Mouse (Mus musculus) bone marrow, adult 2 months (tissue): Measurements from ENCODE around the gene Parm1.

Experiments
- CTCF ChIP-seq: fragments of 200-500 bp; IDR thresholded peaks from 2 replicates; pipeline ENCODE4 v1.5.1; 2011; ENCODE audit warnings: low read length, control low read depth; ENCODE audit not compliant: control insufficient read depth, insufficient read depth
- POLR2A ChIP-seq: fragments of 200-500 bp; IDR thresholded peaks from 2 replicates; pipeline ENCODE4 v1.6.1; 2011; ENCODE audit warnings: low read depth, mild to moderate bottlenecking, control low read depth, low read length, borderline replicate concordance; ENCODE audit not compliant: control insufficient read depth

- TF ChIP-seq CTCF (no peak), POLR2A (no peak)
Observed at GRCm38 (mm10) chr5:91484324-91484723, 33.1 kb upstream of the Parm1 start.
